Mouse (Mus musculus): ENCODE measurements around the gene Abo.
"Not testable (repeated sequence)": the region's sequence is repeated elsewhere in the genome, so short reads cannot be mapped to it uniquely, and the experiment has no call there.

Gene Abo

GRCm38 (mm10) chr2:26864879-26865278 is at the start of gene Abo:
Gene Abo (minus strand): TSS chr2:26864979.
- DNase-seq = no peak

- no peak for DNase-seq
These were observed 49.6 kb upstream of the Abo start for GRCm38 (mm10) chr2:26914148-26914941.

- DNase-seq = peak in 1 of 2 experiments; percentile 2
These were observed 48.8 kb upstream of the Abo start for GRCm38 (mm10) chr2:26913416-26914147.

- no peak for DNase-seq
These were observed 47.5 kb upstream of the Abo start for GRCm38 (mm10) chr2:26912253-26912770.

GRCm38 (mm10) chr2:26910994-26911765 is 46.4 kb upstream of the Abo start:
- peak in 1 of 2 experiments; percentile 68 for DNase-seq

GRCm38 (mm10) chr2:26910124-26910993 is 45.6 kb upstream of the Abo start, which contains the start of the genes Med22 and Rpl7a:
Gene Med22 (minus strand): TSS chr2:26910677.
Gene Rpl7a (plus strand): TSS chr2:26910764.
- peak; percentile 99 to 100 for DNase-seq

- no peak for DNase-seq
These were observed 44.6 kb upstream of the Abo start for GRCm38 (mm10) chr2:26909387-26909784.

- DNase-seq = peak; percentile 37 to 55
These were observed 44.1 kb upstream of the Abo start for GRCm38 (mm10) chr2:26908710-26909386.

- DNase-seq = no peak
These were observed 42.3 kb upstream of the Abo start for GRCm38 (mm10) chr2:26907109-26907508.

GRCm38 (mm10) chr2:26906431-26906830 is 41.7 kb upstream of the Abo start:
- DNase-seq = no peak

- no peak for DNase-seq
These were observed 41.2 kb upstream of the Abo start for GRCm38 (mm10) chr2:26905936-26906335.

- no peak for DNase-seq
These were observed 38.5 kb upstream of the Abo start for GRCm38 (mm10) chr2:26903311-26903710.

GRCm38 (mm10) chr2:26902467-26903220 is 37.9 kb upstream of the Abo start, which contains the start of gene Surf6:
Gene Surf6 (minus strand): TSS chr2:26902879.
- DNase-seq = peak; percentile 95 to 97

- DNase-seq = no peak
These were observed 37.1 kb upstream of the Abo start for GRCm38 (mm10) chr2:26901834-26902400.

GRCm38 (mm10) chr2:26900731-26901130 is 36.0 kb upstream of the Abo start:
- no peak for DNase-seq

GRCm38 (mm10) chr2:26895898-26896297 is 31.1 kb upstream of the Abo start:
- no peak for DNase-seq

GRCm38 (mm10) chr2:26886170-26886569 is 21.4 kb upstream of the Abo start:
- DNase-seq = not testable (repeated sequence)

- not testable (repeated sequence) for DNase-seq
These were observed 20.8 kb upstream of the Abo start for GRCm38 (mm10) chr2:26885541-26885940.

- DNase-seq = no peak
These were observed 13.8 kb upstream of the Abo start for GRCm38 (mm10) chr2:26878571-26878970.

GRCm38 (mm10) chr2:26870666-26871065 is 5.9 kb upstream of the Abo start:
- DNase-seq = no peak
